Mouse (Mus musculus) testis, adult 2 months (tissue): ENCODE data around the gene Onecut3. TPM values are rescaled to one million over a fixed set of nuclear protein-coding genes. Genes with fewer than 3 reads are reported as not detected.

Experiments
- H3K27ac ChIP-seq: fragments of 200-500 bp; 2 replicates; pipeline ENCODE4 v1.5.1; 2012; ENCODE audit warnings: low read depth, low read length; ENCODE audit not compliant: control insufficient read depth, insufficient read depth
- H3K27me3 ChIP-seq: fragments of 200-500 bp; 2 replicates; pipeline ENCODE4 v1.6.1; 2012; ENCODE audit warnings: mild to moderate bottlenecking, low read length, moderate library complexity; ENCODE audit not compliant: control insufficient read depth, insufficient read depth
- H3K36me3 ChIP-seq: fragments of 200-500 bp; 2 replicates; pipeline ENCODE4 v1.6.1; 2012; ENCODE audit warnings: mild to moderate bottlenecking, low read length; ENCODE audit not compliant: control insufficient read depth, insufficient read depth
- H3K4me1 ChIP-seq: fragments of 200-500 bp; 2 replicates; pipeline ENCODE4 v1.6.1; 2012; ENCODE audit warnings: low read length; ENCODE audit not compliant: control insufficient read depth, insufficient read depth
- H3K4me3 ChIP-seq: fragments of 200-500 bp; 2 replicates; pipeline ENCODE4 v1.5.1; 2012; ENCODE audit warnings: low read depth, mild to moderate bottlenecking, low read length, moderate library complexity, mixed read lengths; ENCODE audit not compliant: control insufficient read depth
- CTCF ChIP-seq: fragments of 200-500 bp; IDR thresholded peaks from 2 replicates; pipeline ENCODE4 v1.5.1; 2012; ENCODE audit warnings: low read depth, mild to moderate bottlenecking, inconsistent platforms, low read length, moderate library complexity; ENCODE audit not compliant: control insufficient read depth, insufficient read depth, insufficient replicate concordance
- POLR2A ChIP-seq: fragments of 200-500 bp; IDR thresholded peaks from 2 replicates; pipeline ENCODE4 v1.6.1; 2012; ENCODE audit warnings: low read depth, mild to moderate bottlenecking, inconsistent platforms, low read length, moderate library complexity; ENCODE audit not compliant: control insufficient read depth
- polyA plus RNA-seq: library from polyadenylated mRNA; depleted of rRNA; stranded (reverse); fragments of >200 nt; gene quantifications from 2 replicates; pipeline ENCODE4 v1.2.3, GENCODE M21; 2012; rRNA removed

Onecut3 gene
- polyA plus RNA-seq, 1 experiment: 0.52 TPM

DNA sequence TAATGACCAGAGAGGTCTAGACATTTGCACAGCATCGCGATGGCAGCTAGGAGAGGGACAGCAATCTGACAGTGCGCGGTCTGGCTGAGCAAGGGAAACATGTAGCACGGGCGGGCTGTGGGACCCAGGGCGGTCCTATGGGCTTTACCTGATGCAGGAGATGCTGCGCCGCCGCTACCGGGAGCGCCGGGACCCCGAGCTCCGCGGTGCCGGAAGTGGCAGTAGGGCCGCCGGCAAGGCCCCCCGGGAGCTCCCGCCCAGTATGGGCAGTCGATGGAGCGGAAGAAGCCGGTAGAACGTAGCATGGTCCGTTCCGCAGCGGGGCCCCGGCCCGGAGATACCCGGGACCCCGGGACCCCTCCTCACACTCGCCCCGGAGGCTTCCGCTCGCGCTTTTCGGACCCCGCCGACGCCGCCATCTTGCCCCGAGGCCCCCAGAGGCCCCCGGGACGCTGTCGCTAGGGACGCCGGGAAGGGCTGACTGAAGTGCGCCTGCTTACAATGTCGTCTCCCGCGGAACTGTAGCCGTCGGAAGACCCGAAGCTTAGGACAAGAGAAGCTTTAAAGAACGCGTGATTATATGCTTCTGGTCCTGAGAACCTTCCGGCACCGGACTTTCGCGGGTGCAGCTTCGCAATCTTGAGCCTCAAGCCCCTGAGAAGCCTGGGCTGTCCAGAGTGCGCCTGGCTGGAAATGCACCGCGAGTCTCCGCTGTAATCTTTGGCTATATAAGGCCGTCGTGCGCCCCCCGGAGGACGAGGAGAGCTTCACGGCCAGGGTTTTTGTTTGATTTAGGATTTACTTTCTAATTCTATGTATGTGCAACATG is 66.7 kb downstream of the Onecut3 start, which contains the start of gene Rexo1:
Gene Rexo1 (minus strand): TSS at position 445 of the 829 bp plus-strand sequence.
- TF ChIP-seq CTCF (peak; percentile 51; the same call in 1 of the 2 replicates), POLR2A (peak; percentile 38)
- Histone ChIP-seq H3K4me1 (peaks cover 26% of the 10 kb centered on the region), H3K27me3 (no peaks in the 10 kb centered on the region), H3K27ac (peak within 1 kb of the TSS; percentile 91), H3K36me3 (no peaks in the 10 kb centered on the region), H3K4me3 (peak within 1 kb of the TSS; percentile 99)

DNA sequence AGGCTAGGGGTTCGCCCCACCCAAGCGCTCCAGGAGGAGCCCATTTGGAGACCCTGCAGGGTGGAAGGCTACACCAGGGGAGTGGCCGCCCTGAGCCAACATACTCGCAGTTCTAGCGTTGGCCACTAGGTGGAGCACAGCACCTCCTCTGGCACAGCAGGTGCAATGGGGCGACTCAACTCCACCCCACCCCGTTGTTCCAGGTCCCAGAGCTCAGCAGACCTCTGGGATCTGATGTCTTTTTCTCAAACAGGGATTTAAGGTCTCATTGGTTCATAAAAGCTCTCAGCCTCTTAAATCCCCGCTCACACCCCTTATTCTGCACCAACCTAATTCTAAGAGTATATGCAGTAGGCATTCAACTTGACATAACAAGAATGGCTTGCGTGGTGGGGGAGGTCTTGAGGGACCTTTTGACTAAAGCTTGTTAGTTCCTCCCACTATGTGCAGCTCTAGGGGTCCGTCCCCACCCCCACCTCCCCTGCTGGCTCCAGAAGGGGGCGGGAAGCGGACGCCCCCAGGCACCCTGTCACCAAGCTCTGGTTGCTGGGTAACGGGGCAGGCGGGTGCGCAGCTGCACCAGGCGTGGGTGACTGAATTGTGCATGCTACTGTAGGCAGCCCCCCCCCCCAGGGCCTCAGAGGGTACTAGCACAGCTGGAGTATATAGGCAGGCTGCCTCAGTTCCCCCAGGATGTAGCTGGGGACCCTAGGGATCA is 71.9 kb downstream of the Onecut3 start:
- Histone ChIP-seq H3K27me3 (no peaks in the 10 kb centered on the region), H3K4me3 (no peak overlapping the region), H3K27ac (no peak overlapping the region), H3K4me1 (peaks cover 26% of the 10 kb centered on the region), H3K36me3 (no peaks in the 10 kb centered on the region)
- TF ChIP-seq POLR2A (no peak), CTCF (peak; percentile 98)

Other genes starting within 250 kb of the Onecut3 start
- 105 and 132 TPM in 2 replicates for gene Ndufs7, start 245.7 kb upstream of the Onecut3 start, polyA plus RNA-seq
- gene Gamt, start 233.8 kb upstream of the Onecut3 start, polyA plus RNA-seq: 38.5 and 39.6 TPM in 2 replicates
- 97.5 and 114 TPM in 2 replicates for gene Dazap1, start 233.3 kb upstream of the Onecut3 start, polyA plus RNA-seq
- 672 and 893 TPM in 2 replicates for gene Rps15, start 202.4 kb upstream of the Onecut3 start, polyA plus RNA-seq
- 1.4 and 1.8 TPM in 2 replicates for gene Apc2, start 198.9 kb upstream of the Onecut3 start, polyA plus RNA-seq
- 11.3 and 13.1 TPM in 2 replicates for gene 2310011J03Rik, start 174.3 kb upstream of the Onecut3 start, polyA plus RNA-seq
- 324 and 326 TPM in 2 replicates for gene Pcsk4, start 165.3 kb upstream of the Onecut3 start, polyA plus RNA-seq
- gene Reep6, start 164.9 kb upstream of the Onecut3 start, polyA plus RNA-seq: 698 and 732 TPM in 2 replicates
- gene Adamtsl5, start 146.4 kb upstream of the Onecut3 start, polyA plus RNA-seq: 3.3 and 4.1 TPM in 2 replicates
- gene Plk5, start 138.4 kb upstream of the Onecut3 start, polyA plus RNA-seq: 1.3 and 1.7 TPM in 2 replicates
- 596 and 686 TPM in 2 replicates for gene Mex3d, start 107.2 kb upstream of the Onecut3 start, polyA plus RNA-seq
- 135 and 153 TPM in 2 replicates for gene Mbd3, start 95.3 kb upstream of the Onecut3 start, polyA plus RNA-seq
- 446 and 549 TPM in 2 replicates for gene Uqcr11, start 88.0 kb upstream of the Onecut3 start, polyA plus RNA-seq
- gene Tcf3, start 61.2 kb upstream of the Onecut3 start, polyA plus RNA-seq: 13.4 and 14.9 TPM in 2 replicates
- gene Atp8b3, start 44.3 kb downstream of the Onecut3 start, polyA plus RNA-seq: 1,123 and 1,230 TPM in 2 replicates
- 201 and 214 TPM in 2 replicates for gene Rexo1, start 66.7 kb downstream of the Onecut3 start, polyA plus RNA-seq
- 7.5 and 7.7 TPM in 2 replicates for gene Klf16, start 82.5 kb downstream of the Onecut3 start, polyA plus RNA-seq
- gene Abhd17a, start 95.5 kb downstream of the Onecut3 start, polyA plus RNA-seq: 246 and 291 TPM in 2 replicates
- 58.8 and 61.6 TPM in 2 replicates for gene Scamp4, start 108.0 kb downstream of the Onecut3 start, polyA plus RNA-seq
- 46.6 and 56.1 TPM in 2 replicates for gene Adat3, start 108.0 kb downstream of the Onecut3 start, polyA plus RNA-seq
- 1.9 and 2.1 TPM in 2 replicates for gene Gm49322, start 111.2 kb downstream of the Onecut3 start, polyA plus RNA-seq
- gene Csnk1g2, start 128.0 kb downstream of the Onecut3 start, polyA plus RNA-seq: 1,079 and 1,184 TPM in 2 replicates
- gene Btbd2, start 162.2 kb downstream of the Onecut3 start, polyA plus RNA-seq: 18.9 and 20.5 TPM in 2 replicates
- 53.5 and 60.4 TPM in 2 replicates for gene Mknk2, start 183.3 kb downstream of the Onecut3 start, polyA plus RNA-seq
- 11.1 and 12.5 TPM in 2 replicates for gene Mob3a, start 207.1 kb downstream of the Onecut3 start, polyA plus RNA-seq
- 339 and 385 TPM in 2 replicates for gene Izumo4, start 207.3 kb downstream of the Onecut3 start, polyA plus RNA-seq
- gene Ap3d1, start 247.4 kb downstream of the Onecut3 start, polyA plus RNA-seq: 178 and 195 TPM in 2 replicates